Mouse (Mus musculus): ENCODE measurements around the gene Dbp.

DNA sequence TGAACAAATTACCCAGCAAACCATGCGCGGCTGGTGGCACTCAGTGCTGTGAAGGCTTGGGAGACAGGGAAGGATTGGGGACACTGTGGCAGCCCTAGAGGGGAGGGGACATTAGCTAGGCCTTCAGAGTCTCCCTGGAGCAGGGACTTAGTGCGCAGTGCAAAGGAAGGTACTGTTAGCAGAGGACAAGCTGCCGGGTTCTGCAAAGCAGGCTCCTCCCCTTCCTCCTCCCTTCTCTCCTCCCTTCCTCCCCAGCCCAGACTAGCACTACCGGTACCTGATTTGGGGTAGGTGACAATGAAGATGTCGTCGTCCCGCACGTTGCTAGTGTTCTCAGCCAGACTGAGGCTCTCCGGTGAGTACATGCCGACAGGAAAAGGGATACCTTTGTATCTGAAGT lies 36.9 kb downstream of the Dbp start:
- TF ChIP-seq CTCF (conservative IDR thresholded peaks at IDR 0.05; ENCODE audit: low read length), result no peak
- TF ChIP-seq POU5F1 (IDR thresholded peaks at IDR 0.05; ENCODE audit: borderline replicate concordance, low read length), result no peak
- no peak for TF ChIP-seq NANOG (IDR thresholded peaks at IDR 0.05; ENCODE audit: borderline replicate concordance, low read length)
